Mouse (Mus musculus) forebrain, embryonic 14.5 days (tissue): Measurements from ENCODE around the gene Wnt1. TPM values are rescaled to one million over a fixed set of nuclear protein-coding genes. Genes with fewer than 3 reads are reported as not detected.

Source experiments
- ATAC-seq: fragments of 200-750 bp; cut with Nextera tagmentation; 2 replicates; pipeline ENCODE4 v1.8.0; 2017; ENCODE audit warnings: mild to moderate bottlenecking, moderate library complexity
- DNase-seq: peaks from one replicate; pipeline ENCODE4 v3.0.0-alpha.2; 2015; ENCODE audit warnings: low spot score
- H3K27ac ChIP-seq: fragments of 300-500 bp; sonication (generic); 2 replicates; pipeline ENCODE4 v1.5.1; 2014; ENCODE audit warnings: low read depth, mild to moderate bottlenecking, control low read depth, low read length, moderate library complexity
- H3K27me3 ChIP-seq: fragments of 300-500 bp; sonication (generic); replicated peaks from 2 replicates; pipeline ENCODE4 v1.6.1; 2014; ENCODE audit warnings: low read length, control low read depth, mixed read lengths; ENCODE audit not compliant: control insufficient read depth, insufficient read depth
- H3K36me3 ChIP-seq: fragments of 300-500 bp; sonication (generic); 2 replicates; pipeline ENCODE4 v1.6.1; 2014; ENCODE audit warnings: low read length, control low read depth; ENCODE audit not compliant: control insufficient read depth, insufficient read depth
- H3K4me1 ChIP-seq: fragments of 300-500 bp; sonication (generic); 2 replicates; pipeline ENCODE4 v1.6.1; 2014; ENCODE audit warnings: antibody characterized with exemption, low read length, control low read depth; ENCODE audit not compliant: control insufficient read depth, insufficient read depth
- H3K4me2 ChIP-seq: fragments of 300-500 bp; sonication (generic); 2 replicates; pipeline ENCODE4 v1.6.1; 2014; ENCODE audit warnings: mild to moderate bottlenecking, control low read depth, low read length
- H3K4me3 ChIP-seq: fragments of 300-500 bp; sonication (generic); 2 replicates; pipeline ENCODE4 v1.5.1; 2014; ENCODE audit warnings: low read depth, low read length, control low read depth
- H3K9ac ChIP-seq: fragments of 300-500 bp; sonication (generic); 2 replicates; pipeline ENCODE4 v1.6.1; 2014; ENCODE audit warnings: mild to moderate bottlenecking, low read length, control low read depth, moderate library complexity
- H3K9me3 ChIP-seq: fragments of 300-500 bp; sonication (generic); replicated peaks from 2 replicates; pipeline ENCODE4 v1.6.1; 2016; ENCODE audit warnings: low read length, control low read depth, mixed read lengths; ENCODE audit not compliant: control insufficient read depth
- WGBS: fragments of 180-500 bp; shearing (Covaris S2); extraction: QIAGEN DNeasy Blood & Tissue Kit; methylation state at CpG from one replicate; pipeline ENCODE4 v1.1.7; 2014; 5-methylcytosine and 5-hydroxymethylcytosine counted together
- polyA plus RNA-seq: library from polyadenylated mRNA; unstranded; fragments of >200 nt; fragmentation: Nextera tagmentation; extraction: Ambion mirVana; gene quantifications from 2 replicates; pipeline ENCODE4 v1.2.1, GENCODE M21; 2014

Wnt1 gene
- polyA plus RNA-seq, 1 experiment from 2014 or later = not detected

DNA sequence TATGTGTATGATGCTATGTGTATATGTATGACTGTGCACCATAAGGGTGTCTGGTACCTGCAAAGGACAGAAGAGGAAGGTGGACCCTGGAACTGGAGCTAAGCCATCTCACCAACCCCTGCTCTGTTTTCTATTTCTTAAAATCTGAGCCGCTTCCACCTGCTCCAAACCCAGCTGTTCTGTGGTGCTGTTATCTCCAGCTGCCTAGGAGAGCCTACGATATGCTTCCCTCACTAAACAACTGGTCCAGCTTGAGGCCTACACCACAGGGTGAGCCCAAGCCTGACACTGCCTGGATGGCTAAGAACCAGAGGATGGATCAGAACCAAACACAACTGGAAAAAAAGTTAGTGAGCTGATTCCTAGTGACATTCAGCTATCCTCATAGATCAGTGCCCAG, 35.5 kb upstream of the Wnt1 start:
- Histone ChIP-seq H3K4me1 (no peaks in the 10 kb centered on the region), H3K9ac (no peak overlapping the region), H3K9me3 (no peaks in the 10 kb centered on the region), H3K27me3 (no peaks in the 10 kb centered on the region), H3K4me2 (no peak overlapping the region), H3K27ac (no peak overlapping the region), H3K4me3 (no peak overlapping the region), H3K36me3 (peaks cover 15% of the 10 kb centered on the region)
- ATAC-seq (no peak), DNase-seq (no peak)
- 90% methylated on average over 2 of the region's 2 CpGs for WGBS

- DNase-seq (peak; percentile 82), ATAC-seq (peak; percentile 67)
Observed at GRCm38 (mm10) chr15:98762201-98762621, 27.4 kb upstream of the Wnt1 start.

DNA sequence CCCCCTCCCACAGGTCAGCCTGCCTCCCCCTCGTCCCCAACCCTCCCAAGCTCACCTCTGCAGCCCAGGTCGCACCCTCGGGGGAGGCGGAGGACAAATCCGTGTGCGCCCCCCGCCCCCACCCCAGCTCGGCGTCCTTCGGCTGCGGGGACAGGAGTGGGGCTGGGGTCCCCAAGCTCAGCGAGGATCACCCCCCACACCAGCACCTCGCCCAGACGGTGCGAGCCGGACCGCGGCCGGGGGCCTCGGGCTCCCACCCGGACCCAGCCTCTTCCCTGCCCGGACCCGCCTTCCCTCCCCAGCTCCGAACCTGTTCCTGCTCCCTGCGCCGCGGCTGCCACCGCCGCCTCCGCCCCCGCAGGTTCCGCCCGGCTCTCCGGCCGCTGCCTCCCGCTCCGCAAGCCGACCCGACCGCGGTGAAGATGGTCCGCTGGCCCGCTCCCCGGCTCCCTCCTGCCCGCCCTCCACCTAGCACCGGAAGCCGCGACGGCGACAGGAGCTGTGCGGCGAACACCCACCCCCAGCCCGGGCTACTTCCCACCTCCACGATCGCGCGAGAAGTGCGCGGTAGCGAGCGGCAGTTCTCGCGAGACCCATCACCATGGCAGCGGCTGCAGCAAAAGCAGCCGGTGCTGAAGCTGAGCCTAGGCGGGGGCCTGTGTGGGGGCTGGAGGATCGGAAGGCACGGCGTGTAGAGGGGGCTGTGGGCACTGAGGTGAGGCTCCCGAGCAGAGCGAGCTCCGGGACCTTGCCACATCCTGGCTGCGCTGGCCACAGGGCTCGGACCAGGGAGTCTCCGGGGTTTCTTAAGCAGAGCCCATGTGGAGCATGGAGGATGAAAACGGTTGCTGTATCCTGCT, 26.8 kb upstream of the Wnt1 start, which contains the start of gene Arf3:
Gene Arf3, minus strand, starts transcription at position 545 of the 860 bp plus-strand sequence.
- under 1% methylated on average over 67 of the region's 76 CpGs for WGBS
- peak within 1 kb of the TSS; percentile 86 for H3K27ac ChIP-seq
- H3K36me3 ChIP-seq = peaks cover 28% of the 10 kb centered on the region
- peaks cover 10% of the 10 kb centered on the region for H3K4me1 ChIP-seq
- DNase-seq = peak; percentile 98
- H3K9me3 ChIP-seq = no peaks in the 10 kb centered on the region
- ATAC-seq = peak; percentile 97
- H3K27me3 ChIP-seq = peaks cover 3% of the 10 kb centered on the region; the same call in 1 of the 2 replicates
- peak within 1 kb of the TSS; percentile 96 for H3K9ac ChIP-seq
- peak within 1 kb of the TSS; percentile 80 for H3K4me2 ChIP-seq
- H3K4me3 ChIP-seq = peak within 1 kb of the TSS; percentile 97

More at GRCm38 (mm10) chr15:98762201-98762621, 27.4 kb upstream of the Wnt1 start:
- under 1% methylated on average over 24 of the region's 24 CpGs for WGBS
- Histone ChIP-seq H3K27me3 (peaks cover 3% of the 10 kb centered on the region; the same call in 1 of the 2 replicates), H3K4me1 (peaks cover 10% of the 10 kb centered on the region), H3K4me2 (peak overlapping the region; percentile 80), H3K4me3 (peak overlapping the region; percentile 97), H3K36me3 (peaks cover 31% of the 10 kb centered on the region), H3K9me3 (no peaks in the 10 kb centered on the region), H3K9ac (peak overlapping the region; percentile 96), H3K27ac (peak overlapping the region; percentile 86)

GRCm38 (mm10) chr15:98765929-98766328, 23.7 kb upstream of the Wnt1 start:
- H3K36me3 ChIP-seq = 0 out of 2 replicates have a peak, but pooled peaks cover 1% of the 10 kb centered on the region
- no peak overlapping the region for H3K27ac ChIP-seq
- H3K4me1 ChIP-seq = peaks cover 10% of the 10 kb centered on the region
- no peaks in the 10 kb centered on the region for H3K9me3 ChIP-seq
- ATAC-seq (no peak), DNase-seq (no peak)
- H3K4me3 ChIP-seq = no peak overlapping the region
- 68% methylated on average over 4 of the region's 4 CpGs for WGBS
- no peak overlapping the region for H3K9ac ChIP-seq
- no peak overlapping the region for H3K4me2 ChIP-seq
- H3K27me3 ChIP-seq = peaks cover 15% of the 10 kb centered on the region

- ATAC-seq = no peak
- 16% methylated on average over 5 of the region's 5 CpGs for WGBS
Observed at GRCm38 (mm10) chr15:98768259-98768658, 21.4 kb upstream of the Wnt1 start.

GRCm38 (mm10) chr15:98771813-98772425, 17.7 kb upstream of the Wnt1 start:
- DNase-seq (no peak), ATAC-seq (no peak)
- Histone ChIP-seq H3K9ac (no peak overlapping the region), H3K4me1 (no peaks in the 10 kb centered on the region), H3K4me3 (peak overlapping the region; percentile 17), H3K4me2 (peak overlapping the region; percentile 36; the same call in 1 of the 2 replicates), H3K27me3 (peaks cover 75% of the 10 kb centered on the region), H3K36me3 (no peaks in the 10 kb centered on the region), H3K27ac (no peak overlapping the region), H3K9me3 (no peaks in the 10 kb centered on the region)
- 4% methylated on average over 12 of the region's 12 CpGs for WGBS

More at GRCm38 (mm10) chr15:98768259-98768658, 21.4 kb upstream of the Wnt1 start:
- no peak overlapping the region for H3K9ac ChIP-seq
- DNase-seq = no peak
- H3K36me3 ChIP-seq = no peaks in the 10 kb centered on the region
- no peak overlapping the region for H3K27ac ChIP-seq
- H3K4me3 ChIP-seq = no peak overlapping the region
- H3K4me1 ChIP-seq = peaks cover 5% of the 10 kb centered on the region; the same call in 1 of the 2 replicates
- no peak overlapping the region for H3K4me2 ChIP-seq
- peaks cover 39% of the 10 kb centered on the region for H3K27me3 ChIP-seq
- no peaks in the 10 kb centered on the region for H3K9me3 ChIP-seq

DNA sequence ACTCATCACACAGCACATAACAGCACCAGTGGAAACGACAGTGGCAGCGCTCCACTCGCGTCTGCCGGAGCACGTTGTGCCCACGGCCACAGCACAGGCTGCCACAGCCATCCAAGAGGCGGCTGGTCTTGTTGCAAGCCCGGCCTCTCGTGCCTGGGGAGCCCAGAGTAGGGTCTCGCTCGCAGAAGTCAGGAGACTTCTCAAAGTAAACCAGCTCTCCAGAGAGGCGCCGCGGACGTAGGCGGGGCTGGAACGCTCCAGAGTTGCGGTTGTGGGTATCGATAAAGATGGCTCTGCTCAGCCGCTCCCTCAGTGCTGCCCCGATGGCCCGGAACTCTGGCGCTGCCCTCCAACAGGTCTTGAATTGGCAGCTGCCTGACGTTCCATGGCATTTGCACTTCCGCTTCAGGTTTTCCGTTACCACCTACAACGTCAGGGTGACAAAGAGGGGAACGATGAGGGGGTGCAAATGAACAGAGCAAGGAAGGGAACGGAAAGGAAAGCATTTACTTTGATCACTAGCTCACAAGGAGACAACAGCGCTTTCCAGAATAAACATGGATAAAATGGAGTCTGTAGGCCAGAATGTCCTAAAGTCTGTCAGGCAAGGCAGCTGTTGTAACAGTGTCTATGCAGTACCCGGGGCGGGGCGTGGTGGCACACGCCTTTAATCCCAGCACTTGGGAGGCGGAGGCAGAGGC, 17.0 kb upstream of the Wnt1 start:
- Histone ChIP-seq H3K9ac (peak overlapping the region; percentile 40), H3K27ac (no peak overlapping the region), H3K9me3 (no peaks in the 10 kb centered on the region), H3K4me3 (peak overlapping the region; percentile 17), H3K4me1 (no peaks in the 10 kb centered on the region), H3K36me3 (no peaks in the 10 kb centered on the region), H3K27me3 (peaks cover 79% of the 10 kb centered on the region), H3K4me2 (peak overlapping the region; percentile 36)
- 1% methylated on average over 36 of the region's 36 CpGs for WGBS
- no peak for DNase-seq
- ATAC-seq = no peak

DNA sequence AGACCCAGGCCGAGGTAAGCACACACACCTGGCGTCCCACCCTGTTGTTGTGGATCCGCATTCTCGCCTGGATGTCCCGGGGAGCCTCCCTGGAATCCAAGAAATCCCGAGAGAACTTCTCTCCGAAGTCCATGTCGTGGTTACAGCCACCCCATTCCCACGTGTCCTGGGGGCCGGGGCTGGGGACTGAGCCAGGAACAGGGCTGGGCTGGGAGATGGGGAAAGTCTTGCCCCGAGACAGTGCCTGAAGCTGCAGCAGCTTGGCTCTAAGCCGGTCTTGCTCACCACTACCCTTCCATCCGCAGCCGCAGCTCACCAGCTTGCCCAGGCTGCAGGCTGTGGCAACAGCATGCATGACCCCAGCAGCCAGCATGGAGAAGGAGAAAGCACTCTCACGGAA, 15.6 kb upstream of the Wnt1 start:
- Histone ChIP-seq H3K27ac (no peak overlapping the region), H3K9ac (no peak overlapping the region), H3K4me3 (no peak overlapping the region), H3K27me3 (peaks cover 93% of the 10 kb centered on the region), H3K9me3 (no peaks in the 10 kb centered on the region), H3K36me3 (no peaks in the 10 kb centered on the region), H3K4me2 (no peak overlapping the region), H3K4me1 (no peaks in the 10 kb centered on the region)
- DNase-seq = no peak
- WGBS = 3% methylated on average over 15 of the region's 15 CpGs
- no peak for ATAC-seq
